Mouse (Mus musculus): Measurements from ENCODE around the gene Borcs8. TPM values are rescaled to one million over a fixed set of nuclear protein-coding genes. Genes with fewer than 3 reads are reported as not detected.

Gene Borcs8
- polyA plus RNA-seq, 1 experiment from 2014 or later = 49.0 TPM

DNA sequence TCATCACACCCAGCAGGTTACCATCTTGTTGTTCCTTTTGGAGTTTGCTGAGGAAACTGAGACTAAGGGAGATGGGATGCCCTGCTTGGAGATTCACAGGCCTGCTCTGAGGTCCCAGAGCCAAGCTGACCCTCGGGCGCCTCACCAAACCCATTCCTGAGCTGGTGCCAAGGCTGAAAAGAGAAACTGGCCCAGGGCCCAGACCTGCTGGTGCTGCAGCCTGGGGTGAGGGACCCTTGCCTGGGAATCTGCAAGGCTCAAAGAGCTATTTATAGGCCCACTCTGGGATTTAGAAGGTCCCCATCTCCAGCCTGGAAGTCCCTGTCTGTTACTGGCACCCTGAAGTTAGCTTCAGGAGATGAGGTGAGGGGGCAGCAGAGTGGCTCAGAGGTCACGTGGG is 10.9 kb upstream of the Borcs8 start:
- DNase-seq (ENCODE audit: low spot score) (no peak), ATAC-seq (ENCODE audit: low FRiP score) (no peak)
- H3K9me3 ChIP-seq (ENCODE audit: control insufficient read depth, low read length) = no peaks in the 10 kb centered on the region
- no peaks in the 10 kb centered on the region for H3K36me3 ChIP-seq (ENCODE audit: control insufficient read depth, insufficient read depth, low read length)
- H3K9ac ChIP-seq (ENCODE audit: low read depth, low read length) = no peak overlapping the region
- H3K4me2 ChIP-seq (replicated peaks; ENCODE audit: low read depth, low read length) = no peak overlapping the region
- 89% methylated on average over 3 of the region's 3 CpGs for WGBS
- H3K4me1 ChIP-seq (replicated peaks; ENCODE audit: control insufficient read depth, insufficient read depth, low read length) = peaks cover 5% of the 10 kb centered on the region; the same call in 1 of the 2 replicates
- no peaks in the 10 kb centered on the region for H3K27me3 ChIP-seq (ENCODE audit: control insufficient read depth, insufficient read depth, low read length)
- H3K4me3 ChIP-seq (ENCODE audit: low read depth, low read length) = no peak overlapping the region
- no peak overlapping the region for H3K27ac ChIP-seq (ENCODE audit: low read depth, low read length)

DNA sequence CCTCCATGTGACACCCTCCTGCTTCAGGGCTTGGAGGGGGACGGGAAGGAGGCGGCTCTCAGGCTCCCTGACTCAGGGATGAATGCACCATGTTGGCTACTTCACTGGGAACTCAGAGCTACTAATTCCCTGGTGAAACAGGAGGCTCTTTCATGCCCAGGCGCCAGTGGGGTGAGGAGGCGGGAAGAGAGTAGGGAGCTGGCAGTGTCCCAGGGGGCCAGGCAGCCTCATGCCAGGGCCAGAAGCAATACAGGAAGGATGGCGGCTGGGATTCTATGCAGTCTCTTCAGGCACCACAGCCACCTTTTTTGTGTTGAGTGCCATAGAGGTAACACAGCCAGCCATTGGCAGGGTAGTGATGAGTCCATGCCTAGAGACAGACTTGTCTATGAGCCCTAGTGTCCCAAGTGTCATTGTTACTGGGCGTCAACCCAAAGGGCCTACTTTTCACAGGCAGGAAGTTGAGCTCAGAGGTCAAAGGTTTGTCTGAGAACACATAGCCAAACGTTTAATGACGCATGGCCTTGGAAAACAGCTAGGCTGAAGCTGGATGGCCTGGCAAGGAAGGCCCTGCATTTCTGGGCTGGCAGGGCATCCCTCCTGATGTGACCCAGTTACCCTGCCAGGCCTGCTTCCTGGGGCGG is 9.9 kb upstream of the Borcs8 start:
- Histone ChIP-seq H3K4me1 (replicated peaks; ENCODE audit: control insufficient read depth, insufficient read depth, low read length) (peaks cover 5% of the 10 kb centered on the region; the same call in 1 of the 2 replicates), H3K4me2 (replicated peaks; ENCODE audit: low read depth, low read length) (no peak overlapping the region), H3K36me3 (ENCODE audit: control insufficient read depth, insufficient read depth, low read length) (no peaks in the 10 kb centered on the region), H3K27me3 (ENCODE audit: control insufficient read depth, insufficient read depth, low read length) (no peaks in the 10 kb centered on the region), H3K27ac (ENCODE audit: low read depth, low read length) (no peak overlapping the region), H3K9me3 (ENCODE audit: control insufficient read depth, low read length) (no peaks in the 10 kb centered on the region), H3K4me3 (ENCODE audit: low read depth, low read length) (no peak overlapping the region), H3K9ac (ENCODE audit: low read depth, low read length) (no peak overlapping the region)
- 69% methylated on average over 9 of the region's 9 CpGs for WGBS
- ATAC-seq (ENCODE audit: low FRiP score) = no peak
- DNase-seq (ENCODE audit: low spot score) = no peak

DNA sequence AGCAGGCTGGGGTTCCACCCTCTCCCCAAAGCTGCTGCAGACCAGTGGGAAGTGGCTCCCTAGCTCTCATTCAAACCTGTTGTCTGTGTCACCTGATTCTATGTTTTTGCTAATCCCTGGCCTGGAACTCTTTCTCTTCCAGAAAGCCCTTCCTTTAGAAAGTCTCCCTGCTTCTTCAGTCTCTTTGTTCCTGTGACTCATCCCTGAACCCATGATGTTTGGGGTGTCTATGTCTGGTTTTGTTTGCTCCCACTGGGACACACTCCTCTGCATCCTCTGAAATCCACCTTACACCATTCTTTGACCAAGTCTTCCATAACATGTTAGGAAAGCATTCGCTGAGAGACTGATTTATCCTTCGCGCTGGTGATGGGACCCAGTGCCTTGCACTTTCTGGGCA is 9.2 kb upstream of the Borcs8 start:
- DNase-seq (ENCODE audit: low spot score) (no peak), ATAC-seq (ENCODE audit: low FRiP score) (no peak)
- H3K4me3 ChIP-seq (ENCODE audit: low read depth, low read length) = no peak overlapping the region
- no peaks in the 10 kb centered on the region for H3K9me3 ChIP-seq (ENCODE audit: control insufficient read depth, low read length)
- 0 out of 2 replicates have a peak, but pooled peaks cover 4% of the 10 kb centered on the region for H3K36me3 ChIP-seq (ENCODE audit: control insufficient read depth, insufficient read depth, low read length)
- peaks cover 5% of the 10 kb centered on the region; the same call in 1 of the 2 replicates for H3K4me1 ChIP-seq (replicated peaks; ENCODE audit: control insufficient read depth, insufficient read depth, low read length)
- 86% methylated on average over 3 of the region's 3 CpGs for WGBS
- H3K27ac ChIP-seq (ENCODE audit: low read depth, low read length) = no peak overlapping the region
- no peak overlapping the region for H3K9ac ChIP-seq (ENCODE audit: low read depth, low read length)
- H3K27me3 ChIP-seq (ENCODE audit: control insufficient read depth, insufficient read depth, low read length) = no peaks in the 10 kb centered on the region
- no peak overlapping the region for H3K4me2 ChIP-seq (replicated peaks; ENCODE audit: low read depth, low read length)

DNA sequence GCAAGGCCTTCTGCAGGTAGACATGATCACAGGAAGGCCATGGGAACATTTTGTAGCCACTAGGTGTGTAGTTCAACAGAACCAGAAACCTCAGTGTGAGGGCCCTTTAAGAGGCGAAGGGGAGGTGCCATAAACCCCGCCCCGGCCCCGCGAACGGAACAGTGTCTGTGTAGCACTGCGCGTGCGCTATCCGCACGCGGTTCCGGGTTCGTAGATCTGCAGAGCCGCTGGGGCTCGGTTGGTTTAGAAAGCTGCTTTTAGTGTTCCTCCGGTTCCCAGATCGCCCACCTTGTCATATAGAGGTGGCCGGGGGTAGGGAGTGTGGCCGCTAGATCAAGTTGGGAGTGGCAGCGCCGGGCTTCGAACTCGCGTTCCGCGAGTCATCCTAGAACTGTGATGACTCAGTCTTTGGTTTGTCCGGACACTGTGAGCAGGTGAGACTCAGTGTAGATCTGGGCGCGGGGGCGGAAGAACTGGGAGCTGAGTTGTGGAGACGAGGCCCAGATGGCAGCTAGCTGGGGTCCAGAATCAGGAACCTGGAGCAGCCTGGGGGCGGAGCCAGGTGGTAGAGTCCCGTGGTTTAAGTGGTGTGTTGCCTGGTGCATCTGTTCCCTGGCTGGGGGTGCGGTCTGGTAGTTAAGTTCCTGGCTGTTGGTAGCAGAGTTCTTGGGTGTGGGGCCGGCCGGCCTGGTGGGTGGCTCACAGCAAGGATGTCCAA is 8.0 kb upstream of the Borcs8 start, which contains the start of gene Nr2c2ap:
Gene Nr2c2ap (plus strand): TSS at position 168 of the 718 bp plus-strand sequence.
- Histone ChIP-seq H3K36me3 (ENCODE audit: control insufficient read depth, insufficient read depth, low read length) (0 out of 2 replicates have a peak, but pooled peaks cover 5% of the 10 kb centered on the region), H3K9me3 (ENCODE audit: control insufficient read depth, low read length) (no peaks in the 10 kb centered on the region), H3K4me2 (replicated peaks; ENCODE audit: low read depth, low read length) (peak within 1 kb of the TSS; percentile 69), H3K4me3 (ENCODE audit: low read depth, low read length) (peak within 1 kb of the TSS; percentile 79), H3K4me1 (replicated peaks; ENCODE audit: control insufficient read depth, insufficient read depth, low read length) (peaks cover 5% of the 10 kb centered on the region; the same call in 1 of the 2 replicates), H3K27me3 (ENCODE audit: control insufficient read depth, insufficient read depth, low read length) (no peaks in the 10 kb centered on the region), H3K27ac (ENCODE audit: low read depth, low read length) (no peak within 1 kb of the TSS), H3K9ac (ENCODE audit: low read depth, low read length) (peak within 1 kb of the TSS; percentile 65)
- peak; percentile 93 for DNase-seq (ENCODE audit: low spot score)
- ATAC-seq (ENCODE audit: low FRiP score) = peak; percentile 83
- WGBS = 1% methylated on average over 37 of the region's 37 CpGs

DNA sequence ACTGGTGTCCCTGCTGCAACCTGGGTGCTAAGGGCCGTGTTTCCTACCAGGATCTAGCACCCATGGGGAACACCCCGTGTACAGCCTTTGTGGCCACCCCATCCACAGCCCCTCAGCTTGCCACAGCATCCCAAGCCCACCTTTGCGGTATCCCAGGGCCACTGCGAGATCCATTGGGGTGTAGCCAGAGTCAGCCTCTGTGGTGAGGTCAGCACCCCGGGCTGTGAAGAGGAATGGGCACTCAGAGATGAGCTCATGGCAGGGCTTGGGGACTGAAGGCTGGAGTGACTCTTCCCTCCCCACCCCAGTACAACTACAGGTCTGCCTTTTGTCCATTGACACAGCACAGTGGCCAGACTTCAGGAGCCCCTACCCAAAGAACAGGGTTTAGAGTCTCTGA is 5.2 kb upstream of the Borcs8 start:
- Histone ChIP-seq H3K9ac (ENCODE audit: low read depth, low read length) (no peak overlapping the region), H3K4me3 (ENCODE audit: low read depth, low read length) (no peak overlapping the region), H3K36me3 (ENCODE audit: control insufficient read depth, insufficient read depth, low read length) (0 out of 2 replicates have a peak, but pooled peaks cover 6% of the 10 kb centered on the region), H3K9me3 (ENCODE audit: control insufficient read depth, low read length) (no peaks in the 10 kb centered on the region), H3K27me3 (ENCODE audit: control insufficient read depth, insufficient read depth, low read length) (no peaks in the 10 kb centered on the region), H3K27ac (ENCODE audit: low read depth, low read length) (no peak overlapping the region), H3K4me1 (replicated peaks; ENCODE audit: control insufficient read depth, insufficient read depth, low read length) (peaks cover 5% of the 10 kb centered on the region; the same call in 1 of the 2 replicates), H3K4me2 (replicated peaks; ENCODE audit: low read depth, low read length) (no peak overlapping the region)
- no peak for ATAC-seq (ENCODE audit: low FRiP score)
- no peak for DNase-seq (ENCODE audit: low spot score)
- 91% methylated on average over 5 of the region's 5 CpGs for WGBS

DNA sequence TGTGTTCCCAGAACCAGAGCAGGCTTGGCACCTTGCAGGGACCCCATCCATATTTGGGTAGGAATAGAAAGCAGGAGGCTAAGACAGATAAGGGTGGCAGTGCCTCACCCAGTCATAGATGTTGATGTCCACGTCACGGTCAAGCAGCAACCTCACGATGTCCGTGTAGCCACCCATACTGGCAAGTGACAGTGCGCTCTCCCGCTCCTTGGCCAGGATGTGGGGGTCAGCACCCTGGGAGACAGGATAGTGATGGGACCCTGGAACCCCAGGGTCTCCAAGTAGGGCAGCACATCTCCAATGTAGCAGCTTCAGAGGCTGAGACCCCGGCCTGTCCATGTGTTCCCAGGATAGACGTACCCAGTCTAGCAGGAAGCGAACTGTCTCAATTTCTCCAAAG is 4.4 kb upstream of the Borcs8 start:
- peaks cover 5% of the 10 kb centered on the region; the same call in 1 of the 2 replicates for H3K4me1 ChIP-seq (replicated peaks; ENCODE audit: control insufficient read depth, insufficient read depth, low read length)
- H3K27ac ChIP-seq (ENCODE audit: low read depth, low read length) = no peak overlapping the region
- H3K36me3 ChIP-seq (ENCODE audit: control insufficient read depth, insufficient read depth, low read length) = 0 out of 2 replicates have a peak, but pooled peaks cover 6% of the 10 kb centered on the region
- no peak for DNase-seq (ENCODE audit: low spot score)
- no peak overlapping the region for H3K9ac ChIP-seq (ENCODE audit: low read depth, low read length)
- H3K4me2 ChIP-seq (replicated peaks; ENCODE audit: low read depth, low read length) = no peak overlapping the region
- H3K27me3 ChIP-seq (ENCODE audit: control insufficient read depth, insufficient read depth, low read length) = no peaks in the 10 kb centered on the region
- no peak for ATAC-seq (ENCODE audit: low FRiP score)
- 88% methylated on average over 9 of the region's 9 CpGs for WGBS
- H3K4me3 ChIP-seq (ENCODE audit: low read depth, low read length) = no peak overlapping the region
- H3K9me3 ChIP-seq (ENCODE audit: control insufficient read depth, low read length) = no peaks in the 10 kb centered on the region

DNA sequence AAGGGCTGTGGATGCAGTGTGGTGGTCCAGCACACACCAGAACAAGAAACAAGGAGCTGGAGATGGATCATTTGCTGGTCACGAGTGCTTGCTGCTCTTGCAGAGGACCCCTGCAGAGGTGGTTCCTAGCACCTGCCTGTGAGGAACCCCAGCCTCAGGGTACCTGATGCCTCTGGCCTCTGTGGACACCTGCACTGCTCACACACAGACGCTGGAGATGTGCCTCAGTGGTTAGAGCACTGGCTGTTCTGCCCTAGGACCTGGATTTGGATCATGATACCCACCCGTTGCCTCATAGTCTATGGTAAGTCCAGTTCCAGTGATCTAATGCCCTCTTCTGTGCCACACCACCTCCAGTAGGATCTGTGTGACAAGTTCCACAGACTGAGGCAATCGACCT is 2.7 kb upstream of the Borcs8 start:
- Histone ChIP-seq H3K4me1 (replicated peaks; ENCODE audit: control insufficient read depth, insufficient read depth, low read length) (peaks cover 12% of the 10 kb centered on the region; the same call in 1 of the 2 replicates), H3K27me3 (ENCODE audit: control insufficient read depth, insufficient read depth, low read length) (no peaks in the 10 kb centered on the region), H3K4me3 (ENCODE audit: low read depth, low read length) (no peak overlapping the region), H3K36me3 (ENCODE audit: control insufficient read depth, insufficient read depth, low read length) (0 out of 2 replicates have a peak, but pooled peaks cover 6% of the 10 kb centered on the region), H3K9me3 (ENCODE audit: control insufficient read depth, low read length) (no peaks in the 10 kb centered on the region), H3K9ac (ENCODE audit: low read depth, low read length) (no peak overlapping the region), H3K27ac (ENCODE audit: low read depth, low read length) (no peak overlapping the region), H3K4me2 (replicated peaks; ENCODE audit: low read depth, low read length) (no peak overlapping the region)
- ATAC-seq (ENCODE audit: low FRiP score) = no peak
- WGBS = 86% methylated on average over 4 of the region's 4 CpGs
- DNase-seq (ENCODE audit: low spot score) = no peak

DNA sequence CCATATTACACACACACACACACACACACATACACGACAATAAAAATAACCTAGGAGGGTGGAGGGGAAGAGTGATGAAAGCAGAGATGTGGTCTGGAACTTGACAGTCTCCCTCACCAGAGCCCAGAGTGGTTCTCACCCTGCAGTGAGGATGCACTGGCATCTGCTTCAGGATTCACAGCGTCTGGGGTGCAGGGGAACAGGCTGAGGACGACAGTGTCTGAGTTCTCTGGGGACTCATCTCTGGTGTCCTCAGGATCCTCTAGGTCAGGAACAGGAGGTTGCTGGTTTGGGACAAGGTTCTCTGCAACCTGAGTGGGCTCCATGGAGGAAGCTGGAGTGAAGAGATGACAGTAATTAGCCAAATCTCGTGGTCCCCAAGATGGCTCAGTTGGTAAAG is 1.4 kb upstream of the Borcs8 start:
- Histone ChIP-seq H3K4me2 (replicated peaks; ENCODE audit: low read depth, low read length) (peak overlapping the region; percentile 64; the same call in 1 of the 2 replicates), H3K4me1 (replicated peaks; ENCODE audit: control insufficient read depth, insufficient read depth, low read length) (peaks cover 8% of the 10 kb centered on the region; the same call in 1 of the 2 replicates), H3K36me3 (ENCODE audit: control insufficient read depth, insufficient read depth, low read length) (0 out of 2 replicates have a peak, but pooled peaks cover 6% of the 10 kb centered on the region), H3K9me3 (ENCODE audit: control insufficient read depth, low read length) (no peaks in the 10 kb centered on the region), H3K27me3 (ENCODE audit: control insufficient read depth, insufficient read depth, low read length) (no peaks in the 10 kb centered on the region), H3K27ac (ENCODE audit: low read depth, low read length) (no peak overlapping the region), H3K9ac (ENCODE audit: low read depth, low read length) (no peak overlapping the region), H3K4me3 (ENCODE audit: low read depth, low read length) (no peak overlapping the region)
- 77% methylated on average over 4 of the region's 4 CpGs for WGBS
- DNase-seq (ENCODE audit: low spot score) = no peak
- ATAC-seq (ENCODE audit: low FRiP score) = no peak

Measured in hindbrain, embryonic 11.5 days (tissue).